Mouse (Mus musculus) brown adipose tissue, adult 24 weeks (tissue): Measurements from ENCODE around the gene Cd83. TPM values are rescaled to one million over a fixed set of nuclear protein-coding genes. Genes with fewer than 3 reads are reported as not detected.

Source experiments
- H3K27ac ChIP-seq: fragments of 200-500 bp; replicated peaks from 2 replicates; pipeline ENCODE4 v1.5.1; 2012; ENCODE audit warnings: low read depth, mild to moderate bottlenecking, low read length
- H3K4me1 ChIP-seq: fragments of 200-500 bp; 2 replicates; pipeline ENCODE4 v1.6.1; 2012; ENCODE audit warnings: low read length, mixed read lengths; ENCODE audit not compliant: control insufficient read depth, insufficient read depth, insufficient read length
- H3K4me3 ChIP-seq: fragments of 200-500 bp; 2 replicates; pipeline ENCODE4 v1.5.1; 2012; ENCODE audit warnings: low read depth, mild to moderate bottlenecking, low read length, moderate library complexity; ENCODE audit not compliant: insufficient read depth
- polyA plus RNA-seq: library from polyadenylated mRNA; stranded (reverse); fragments of >200 nt; gene quantifications from 2 replicates; pipeline ENCODE4 v1.2.4, GENCODE M21; 2012; ENCODE audit not compliant: missing spikeins, insufficient read depth, insufficient read length

Cd83 gene
- 5.6 and 6.7 TPM in 2 replicates for polyA plus RNA-seq

GRCm38 (mm10) chr13:43784725-43785711 is at the start of gene Cd83:
TSS of gene Cd83 (plus strand) at chr13:43784775.
- Histone ChIP-seq H3K4me1 (peaks cover 4% of the 10 kb centered on the region), H3K27ac (peak within 1 kb of the TSS; percentile 64), H3K4me3 (peak within 1 kb of the TSS; percentile 60)

DNA sequence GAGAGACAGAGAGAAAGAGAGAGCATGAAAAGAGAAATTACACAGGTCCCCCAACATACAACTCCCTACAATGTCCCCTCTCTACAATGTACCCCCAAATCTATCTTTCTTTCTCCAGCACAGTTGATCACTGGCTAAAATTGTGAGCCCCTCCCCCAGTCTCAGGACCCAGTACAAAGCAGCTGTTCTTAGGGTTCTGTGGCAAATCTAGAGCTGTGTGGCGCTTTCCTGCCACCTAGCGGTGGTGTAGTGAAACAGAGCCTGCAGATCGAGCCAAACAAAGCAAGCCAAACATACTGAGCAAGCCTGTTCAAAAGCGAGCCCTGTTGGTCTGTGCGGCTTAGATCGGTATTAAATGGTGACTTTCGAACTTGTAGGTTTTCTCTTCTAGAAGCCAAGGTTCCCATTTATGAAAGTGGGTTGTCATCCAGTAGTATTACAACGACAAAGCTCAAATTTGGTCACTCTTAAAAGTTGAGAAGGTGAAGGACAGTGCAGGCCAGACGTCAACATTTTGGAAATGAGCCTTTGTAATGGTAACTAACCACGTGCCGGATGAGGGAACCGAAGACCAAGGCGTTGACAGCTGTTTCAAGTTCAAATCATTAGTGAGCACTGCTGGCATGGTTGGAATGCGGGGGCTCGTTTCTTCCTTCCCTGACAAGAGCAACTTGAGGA is 44.8 kb upstream of the Cd83 start:
- H3K4me3 ChIP-seq, result no peak overlapping the region
- H3K27ac ChIP-seq, result no peak overlapping the region
- peaks cover 5% of the 10 kb centered on the region for H3K4me1 ChIP-seq

DNA sequence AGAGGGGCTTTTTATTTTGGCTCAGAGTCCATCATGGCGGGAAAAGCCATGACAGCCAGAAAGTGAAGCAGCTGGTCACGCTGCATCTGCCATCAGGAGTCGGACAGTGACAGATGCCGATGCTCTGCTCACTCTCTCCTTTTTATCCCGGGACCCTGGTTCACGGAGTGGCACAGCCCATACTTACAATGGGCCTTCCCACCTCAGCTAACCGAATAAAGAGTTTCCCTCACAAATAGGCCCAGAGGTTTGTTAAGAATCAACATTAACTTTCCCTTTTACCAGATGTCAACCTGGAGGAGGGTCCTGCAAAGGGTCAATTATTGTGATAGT is 44.3 kb upstream of the Cd83 start:
- Histone ChIP-seq H3K4me1 (peaks cover 6% of the 10 kb centered on the region), H3K4me3 (no peak overlapping the region), H3K27ac (no peak overlapping the region)

GRCm38 (mm10) chr13:43742677-43743076 is 41.9 kb upstream of the Cd83 start:
- Histone ChIP-seq H3K27ac (no peak overlapping the region), H3K4me1 (peaks cover 6% of the 10 kb centered on the region), H3K4me3 (no peak overlapping the region)

DNA sequence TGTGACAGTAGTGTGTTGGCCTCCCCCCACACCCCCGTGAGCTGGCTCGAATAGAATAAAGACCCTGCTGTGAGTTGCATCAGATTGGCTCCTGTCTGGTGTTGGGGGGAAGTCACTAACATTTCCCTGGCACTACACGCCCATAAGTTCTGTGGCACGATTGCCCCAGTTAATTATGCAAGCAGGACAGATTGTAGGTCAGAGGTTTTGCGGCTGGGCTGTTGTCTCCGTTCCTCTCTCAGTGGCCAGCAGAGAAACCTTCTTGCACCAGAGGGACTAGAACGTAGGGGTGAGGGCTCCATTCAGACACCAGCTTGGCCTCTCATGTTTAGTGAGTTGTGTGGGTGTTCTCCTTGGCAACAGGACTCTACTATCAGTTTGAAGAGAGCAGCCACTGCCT is 40.3 kb upstream of the Cd83 start:
- Histone ChIP-seq H3K4me1 (peaks cover 6% of the 10 kb centered on the region), H3K27ac (peak overlapping the region; percentile 64), H3K4me3 (no peak overlapping the region)

DNA sequence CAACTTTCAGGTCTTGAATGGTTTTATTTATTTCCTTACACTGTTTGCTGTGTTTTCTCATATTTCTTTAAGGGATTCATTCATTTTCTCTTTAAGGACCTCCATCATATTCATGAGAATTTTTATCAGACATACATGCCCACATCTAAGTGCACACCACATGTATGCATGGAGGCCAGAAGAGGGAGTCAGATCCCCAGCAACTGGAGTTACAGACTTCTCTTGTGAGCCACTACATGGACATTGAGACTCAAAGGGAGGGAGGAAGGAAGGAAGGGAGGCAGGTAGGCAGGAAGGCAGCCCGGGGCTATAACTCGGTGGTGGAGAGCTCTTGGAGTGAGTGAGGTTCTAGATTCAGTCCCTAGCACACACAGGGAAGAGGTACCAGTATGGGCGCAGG is 34.3 kb upstream of the Cd83 start:
- H3K4me1 ChIP-seq, result no peaks in the 10 kb centered on the region
- H3K27ac ChIP-seq, result no peak overlapping the region
- H3K4me3 ChIP-seq, result no peak overlapping the region

DNA sequence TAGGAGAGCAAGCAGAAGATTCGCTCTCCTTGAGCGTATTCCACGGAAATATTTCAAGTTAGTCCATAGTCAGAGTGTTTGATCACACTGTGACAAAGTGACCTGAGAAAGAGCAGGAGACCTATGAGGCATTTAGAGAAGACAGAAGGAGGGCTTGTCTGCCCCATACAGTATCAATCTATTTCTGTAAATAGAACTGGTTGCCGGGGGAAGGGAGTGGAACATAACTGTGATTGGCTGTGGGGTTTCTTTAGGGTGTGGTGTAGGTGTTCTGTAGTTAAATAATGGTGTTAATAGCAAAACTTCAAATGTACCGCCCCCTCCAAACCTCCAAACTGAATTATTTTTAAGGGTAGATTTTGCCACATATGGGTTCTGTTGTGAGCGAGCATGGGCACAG is 33.6 kb upstream of the Cd83 start:
- Histone ChIP-seq H3K4me1 (no peaks in the 10 kb centered on the region), H3K4me3 (no peak overlapping the region), H3K27ac (no peak overlapping the region)

DNA sequence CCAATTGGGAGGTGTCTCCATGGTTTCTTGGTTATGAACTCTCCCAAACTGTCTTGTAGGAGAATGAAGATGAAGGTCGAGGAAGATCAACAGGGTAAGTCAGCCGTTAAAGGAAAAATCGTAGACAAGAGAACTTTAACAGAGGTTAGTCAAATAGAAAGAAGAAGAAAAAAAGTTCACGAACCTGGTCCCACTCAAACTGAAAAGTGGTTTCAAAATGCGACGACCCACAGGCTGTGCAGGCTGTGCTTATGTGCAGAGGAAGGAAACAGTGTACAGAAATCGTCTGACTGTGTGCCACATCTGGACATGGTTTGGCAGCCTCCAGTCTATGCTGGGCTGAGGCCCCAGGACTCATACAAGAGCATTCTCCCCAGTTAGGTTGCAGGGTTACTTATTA is 32.2 kb upstream of the Cd83 start:
- no peak overlapping the region for H3K4me3 ChIP-seq
- H3K27ac ChIP-seq, result no peak overlapping the region
- H3K4me1 ChIP-seq, result no peaks in the 10 kb centered on the region

- no peaks in the 10 kb centered on the region for H3K4me1 ChIP-seq
- H3K4me3 ChIP-seq, result no peak overlapping the region
- H3K27ac ChIP-seq, result no peak overlapping the region
Observed at GRCm38 (mm10) chr13:43753652-43754051, 30.9 kb upstream of the Cd83 start.

GRCm38 (mm10) chr13:43754455-43755128 is 30.0 kb upstream of the Cd83 start:
- H3K4me1 ChIP-seq, result no peaks in the 10 kb centered on the region
- no peak overlapping the region for H3K4me3 ChIP-seq
- no peak overlapping the region for H3K27ac ChIP-seq

GRCm38 (mm10) chr13:43755573-43755972 is 29.0 kb upstream of the Cd83 start:
- Histone ChIP-seq H3K4me3 (no peak overlapping the region), H3K27ac (no peak overlapping the region), H3K4me1 (no peaks in the 10 kb centered on the region)

DNA sequence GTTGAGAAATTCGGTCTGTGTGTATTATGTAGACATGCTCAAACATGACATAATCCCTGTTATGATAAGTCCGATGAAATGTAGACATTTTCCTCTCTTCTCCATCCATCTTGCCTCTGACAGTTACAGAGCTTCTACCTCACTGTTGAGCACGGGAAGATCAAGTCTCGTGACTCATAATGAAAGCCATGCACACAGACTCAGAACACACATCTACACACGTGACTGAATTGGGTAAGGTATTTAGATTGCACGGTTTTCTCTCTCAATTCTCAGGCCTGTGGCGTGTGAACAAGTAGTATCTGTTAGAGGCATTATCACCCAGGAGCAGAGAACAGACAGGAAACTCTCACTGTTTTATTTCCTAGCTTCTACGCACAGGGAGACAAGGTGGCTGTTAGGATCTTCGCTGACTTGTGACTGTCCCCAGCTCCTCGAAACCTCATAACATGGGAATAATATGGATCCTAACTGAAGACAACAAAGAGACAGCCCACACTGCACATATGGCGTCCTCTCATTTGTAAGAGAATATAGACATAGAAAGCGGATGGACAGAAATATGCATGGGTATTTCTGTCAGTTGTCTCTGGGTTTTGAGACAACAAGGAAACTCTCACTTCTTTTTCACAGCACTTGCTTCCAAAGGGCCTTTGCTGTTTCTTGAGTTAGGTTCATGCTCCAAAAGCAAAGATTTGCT is 23.3 kb upstream of the Cd83 start:
- H3K4me3 ChIP-seq, result no peak overlapping the region
- H3K4me1 ChIP-seq, result no peaks in the 10 kb centered on the region
- H3K27ac ChIP-seq, result no peak overlapping the region

DNA sequence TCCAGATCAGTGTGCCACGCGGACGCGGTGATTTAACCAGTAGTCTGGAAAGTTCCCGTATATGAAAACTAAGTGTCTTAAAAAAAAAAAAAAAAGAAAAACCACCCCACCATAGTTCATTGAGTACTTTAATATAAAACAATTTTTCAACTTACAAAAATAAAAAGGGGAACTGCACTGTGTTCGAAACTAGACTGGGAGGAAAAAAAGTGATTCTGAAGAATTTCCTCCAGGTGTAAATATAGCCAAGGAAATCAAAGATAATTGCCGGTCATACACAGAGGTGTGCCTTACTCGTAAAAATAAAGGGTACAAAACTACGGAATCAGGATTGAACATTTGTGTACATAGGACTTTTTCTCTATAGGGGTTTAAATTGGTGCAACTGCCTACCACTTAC is 21.7 kb upstream of the Cd83 start:
- H3K27ac ChIP-seq, result no peak overlapping the region
- H3K4me3 ChIP-seq, result no peak overlapping the region
- no peaks in the 10 kb centered on the region for H3K4me1 ChIP-seq

- H3K4me3 ChIP-seq, result no peak overlapping the region
- H3K4me1 ChIP-seq, result no peaks in the 10 kb centered on the region
Observed at GRCm38 (mm10) chr13:43763301-43763994, 21.1 kb upstream of the Cd83 start.

More at GRCm38 (mm10) chr13:43763301-43763994, 21.1 kb upstream of the Cd83 start:
- H3K27ac ChIP-seq, result no peak overlapping the region
